Mouse (Mus musculus) heart, postnatal 0 days (tissue): ENCODE measurements at regions not wholly inside any gene's neighbourhood (a gene's known extent, or its start where the extent isn't known, plus 50 kb on each side); places are given as distances from the start of the nearest gene placed in this dataset.

Source experiments
- CTCF ChIP-seq: IDR thresholded peaks from 2 replicates; pipeline ENCODE4 v1.5.1; 2016; ENCODE audit warnings: antibody characterized with exemption, control low read depth, low read depth
- EP300 ChIP-seq: IDR thresholded peaks from 2 replicates; pipeline ENCODE4 v1.6.1; 2016; ENCODE audit warnings: antibody characterized with exemption, low read depth

DNA sequence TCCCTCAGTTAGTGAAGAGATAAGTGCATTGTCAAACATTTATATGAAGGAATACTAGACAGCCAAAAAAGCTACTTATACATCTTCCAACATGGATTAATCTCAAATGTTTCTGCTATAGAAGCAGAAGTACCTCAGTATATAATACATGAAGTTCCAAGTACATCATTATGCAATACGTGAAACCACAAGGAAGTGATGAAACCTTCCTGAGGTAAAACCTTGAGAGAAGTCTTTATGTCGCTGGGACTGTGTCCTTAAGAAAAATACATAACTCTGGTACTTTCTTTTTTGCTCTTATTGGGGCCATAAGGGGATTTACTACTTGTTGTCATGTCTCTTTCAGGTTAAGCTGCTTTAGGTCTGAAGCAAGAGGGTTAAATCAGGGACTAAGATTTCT is 469.6 kb downstream of the Anxa1 start:
- TF ChIP-seq EP300 (no peak), CTCF (no peak)
